Mouse (Mus musculus): ENCODE measurements around the gene Akt1. TPM values are rescaled to one million over a fixed set of nuclear protein-coding genes. Genes with fewer than 3 reads are reported as not detected.

Gene Akt1
- 139 and 169 TPM in 2 replicates for polyA plus RNA-seq (2015; fragmentation: Nextera tagmentation; extraction: Ambion mirVana)

DNA sequence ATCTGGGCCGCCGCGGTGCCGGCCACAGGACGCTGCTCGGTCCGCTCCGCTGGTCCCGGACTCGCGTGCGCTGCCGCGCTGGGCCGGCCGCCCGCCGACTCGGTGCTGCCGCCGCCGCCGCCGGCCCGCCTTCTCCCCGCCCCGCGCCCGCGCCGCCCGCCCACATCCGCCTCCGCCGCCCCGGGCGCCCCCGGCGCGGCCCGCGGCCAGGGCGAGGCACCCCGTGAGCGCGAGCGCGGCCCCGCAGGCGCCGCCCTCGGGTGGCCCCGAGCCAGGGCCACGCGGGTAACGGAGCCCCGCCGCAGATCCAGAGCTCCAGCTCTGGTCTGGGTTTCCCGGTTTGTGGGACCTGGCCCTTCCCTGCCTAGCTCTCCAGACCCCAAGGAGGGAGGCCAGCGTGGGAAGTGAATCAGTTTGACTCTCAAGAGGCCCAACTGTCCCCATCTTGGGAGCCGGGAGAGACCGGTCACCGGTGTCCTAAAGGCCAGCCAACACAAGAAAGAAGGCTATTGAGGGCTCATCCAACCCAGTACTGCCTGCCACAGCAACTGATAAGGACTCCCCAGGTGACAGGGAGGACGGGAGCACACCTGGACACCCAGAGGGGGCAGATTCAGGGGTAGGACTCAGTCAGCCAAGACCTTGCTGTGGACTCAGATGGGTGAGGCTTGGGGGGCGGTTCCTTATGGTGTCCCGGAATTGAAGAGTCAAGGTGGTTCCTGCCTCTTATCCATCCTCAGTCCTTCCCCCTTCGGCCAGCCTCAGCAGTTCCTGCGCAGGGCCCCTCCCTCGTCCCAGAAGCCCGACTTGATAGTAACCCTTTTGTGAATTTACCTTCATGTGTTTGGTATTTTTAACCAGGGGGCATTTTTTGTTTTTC lies at the start of gene Akt1:
TSS of gene Akt1 (minus strand) at position 753 of the 880 bp plus-strand sequence.
- peak within 1 kb of the TSS; percentile 99 for H3K9ac ChIP-seq
- H3K4me3 ChIP-seq = peak within 1 kb of the TSS; percentile 95
- peak; percentile 47 for ATAC-seq (replicated peaks; ENCODE audit: insufficient number of reproducible peaks, insufficient read depth, low FRiP score, low read depth)
- H3K27ac ChIP-seq = peak within 1 kb of the TSS; percentile 98
- H3K27me3 ChIP-seq = peaks cover under 1% of the 10 kb centered on the region; the same call in 1 of the 2 replicates
- H3K9me3 ChIP-seq (replicated peaks) = no peaks in the 10 kb centered on the region
- WGBS = 2% methylated on average over 47 of the region's 70 CpGs
- peak within 1 kb of the TSS; percentile 91 for H3K4me2 ChIP-seq
- H3K36me3 ChIP-seq = peaks cover 18% of the 10 kb centered on the region
- H3K4me1 ChIP-seq (replicated peaks) = peaks cover 72% of the 10 kb centered on the region

GRCm38 (mm10) chr12:112724077-112724805 lies 49.6 kb upstream of the Akt1 start:
- Histone ChIP-seq H3K27me3 (peaks cover 17% of the 10 kb centered on the region), H3K27ac (no peak overlapping the region), H3K4me1 (replicated peaks) (peaks cover 27% of the 10 kb centered on the region), H3K4me3 (no peak overlapping the region), H3K9ac (no peak overlapping the region), H3K4me2 (no peak overlapping the region), H3K36me3 (no peaks in the 10 kb centered on the region), H3K9me3 (replicated peaks) (no peaks in the 10 kb centered on the region)
- no peak for ATAC-seq (replicated peaks; ENCODE audit: insufficient number of reproducible peaks, insufficient read depth, low FRiP score, low read depth)
- 77% methylated on average over 11 of the region's 11 CpGs for WGBS

DNA sequence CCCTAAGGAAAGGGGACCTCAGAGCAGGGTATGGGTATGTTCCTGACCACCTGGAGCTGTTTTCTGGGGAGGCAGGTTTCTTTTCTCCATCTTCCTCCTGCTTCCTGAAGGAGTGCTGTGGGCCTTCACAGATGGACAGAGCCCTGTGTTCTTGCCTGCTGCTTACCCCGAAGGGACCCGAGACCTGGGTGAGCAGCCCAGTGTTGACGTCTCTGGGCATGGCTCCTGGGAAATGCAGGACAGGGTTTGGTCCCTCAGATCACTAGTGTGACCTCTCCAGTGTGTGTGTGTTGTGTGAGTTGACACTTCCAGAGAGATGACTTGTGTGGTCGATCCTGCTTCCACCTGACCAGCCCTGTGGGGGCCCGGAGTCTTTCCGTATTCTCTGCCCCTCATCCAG lies 48.8 kb upstream of the Akt1 start:
- H3K27me3 ChIP-seq = peaks cover 17% of the 10 kb centered on the region
- peak overlapping the region; percentile 99 for H3K4me2 ChIP-seq
- H3K36me3 ChIP-seq = no peaks in the 10 kb centered on the region
- H3K27ac ChIP-seq = no peak overlapping the region
- ATAC-seq (replicated peaks; ENCODE audit: insufficient number of reproducible peaks, insufficient read depth, low FRiP score, low read depth) = no peak
- WGBS = 92% methylated on average over 6 of the region's 6 CpGs
- H3K9me3 ChIP-seq (replicated peaks) = no peaks in the 10 kb centered on the region
- H3K9ac ChIP-seq = no peak overlapping the region
- no peak overlapping the region for H3K4me3 ChIP-seq
- H3K4me1 ChIP-seq (replicated peaks) = peaks cover 27% of the 10 kb centered on the region

DNA sequence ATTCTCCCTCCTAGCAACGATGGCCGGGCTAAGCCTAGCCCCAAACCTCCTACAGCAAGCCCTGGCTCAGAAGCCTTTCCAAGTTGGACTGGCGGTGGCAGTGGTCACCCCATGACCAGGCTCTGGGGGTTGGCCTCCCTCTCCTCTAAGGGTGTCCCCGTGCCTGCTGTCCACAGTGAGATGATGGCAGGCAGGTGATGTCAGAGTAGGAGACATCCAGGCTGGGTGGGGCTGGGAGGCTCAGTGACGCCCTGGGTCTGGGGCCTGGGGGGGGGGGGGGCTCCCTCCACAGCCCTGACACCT lies 48.3 kb upstream of the Akt1 start:
- no peak for ATAC-seq (replicated peaks; ENCODE audit: insufficient number of reproducible peaks, insufficient read depth, low FRiP score, low read depth)
- Histone ChIP-seq H3K4me1 (replicated peaks) (peaks cover 27% of the 10 kb centered on the region), H3K36me3 (no peaks in the 10 kb centered on the region), H3K4me3 (peak overlapping the region; percentile 84), H3K27ac (no peak overlapping the region), H3K27me3 (peaks cover 17% of the 10 kb centered on the region), H3K9me3 (replicated peaks) (no peaks in the 10 kb centered on the region), H3K4me2 (peak overlapping the region; percentile 99), H3K9ac (peak overlapping the region; percentile 81; the same call in 1 of the 2 replicates)
- WGBS = 21% methylated on average over 5 of the region's 5 CpGs

- peak overlapping the region; percentile 84 for H3K4me3 ChIP-seq
- H3K36me3 ChIP-seq = no peaks in the 10 kb centered on the region
- peaks cover 27% of the 10 kb centered on the region for H3K4me1 ChIP-seq (replicated peaks)
- H3K4me2 ChIP-seq = peak overlapping the region; percentile 99
- peak; percentile 57 for ATAC-seq (replicated peaks; ENCODE audit: insufficient number of reproducible peaks, insufficient read depth, low FRiP score, low read depth)
- peak overlapping the region; percentile 81 for H3K9ac ChIP-seq
- under 1% methylated on average over 69 of the region's 75 CpGs for WGBS
- peaks cover 17% of the 10 kb centered on the region for H3K27me3 ChIP-seq
- peak overlapping the region; percentile 80 for H3K27ac ChIP-seq
- H3K9me3 ChIP-seq (replicated peaks) = no peaks in the 10 kb centered on the region
Observed at GRCm38 (mm10) chr12:112722240-112723027, 47.8 kb upstream of the Akt1 start.

GRCm38 (mm10) chr12:112721424-112722239 lies 46.9 kb upstream of the Akt1 start:
- H3K9me3 ChIP-seq (replicated peaks) = no peaks in the 10 kb centered on the region
- WGBS = 4% methylated on average over 58 of the region's 69 CpGs
- H3K4me3 ChIP-seq = peak overlapping the region; percentile 84
- H3K27ac ChIP-seq = peak overlapping the region; percentile 80
- H3K4me1 ChIP-seq (replicated peaks) = peaks cover 27% of the 10 kb centered on the region
- H3K27me3 ChIP-seq = peaks cover 17% of the 10 kb centered on the region
- ATAC-seq (replicated peaks; ENCODE audit: insufficient number of reproducible peaks, insufficient read depth, low FRiP score, low read depth) = peak; percentile 51
- peak overlapping the region; percentile 99 for H3K4me2 ChIP-seq
- no peaks in the 10 kb centered on the region for H3K36me3 ChIP-seq
- H3K9ac ChIP-seq = peak overlapping the region; percentile 81

DNA sequence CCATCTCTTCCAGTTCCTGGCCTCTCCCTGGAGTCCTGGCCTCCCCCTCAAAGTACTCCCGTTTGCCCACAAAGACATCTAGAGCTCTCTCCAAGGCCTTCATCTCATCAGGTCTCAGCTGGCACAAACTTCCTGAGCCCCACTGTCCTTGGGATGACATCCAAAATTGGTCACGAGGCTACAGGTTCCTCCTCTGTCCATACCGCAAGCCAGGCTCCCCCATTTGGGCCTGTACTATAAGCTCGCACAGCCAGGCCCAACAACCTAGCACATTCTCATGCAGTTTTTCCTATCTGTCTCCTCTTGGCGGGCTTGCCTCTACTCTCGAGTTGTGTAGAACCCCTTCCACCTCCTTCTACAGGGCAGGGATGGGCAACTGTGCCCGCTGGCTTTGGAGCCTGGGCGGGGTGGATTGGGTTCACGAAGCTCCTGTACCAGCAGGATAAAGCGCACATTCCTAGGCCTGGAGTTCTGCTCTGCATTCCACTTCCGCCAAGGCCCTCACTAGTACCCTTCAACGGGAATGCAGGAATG lies 46.3 kb upstream of the Akt1 start:
- Histone ChIP-seq H3K36me3 (no peaks in the 10 kb centered on the region), H3K9me3 (replicated peaks) (no peaks in the 10 kb centered on the region), H3K27me3 (peaks cover 17% of the 10 kb centered on the region), H3K4me2 (peak overlapping the region; percentile 99), H3K4me1 (replicated peaks) (peaks cover 27% of the 10 kb centered on the region), H3K9ac (peak overlapping the region; percentile 81; the same call in 1 of the 2 replicates), H3K4me3 (peak overlapping the region; percentile 84), H3K27ac (peak overlapping the region; percentile 80)
- WGBS = 42% methylated on average over 12 of the region's 12 CpGs
- ATAC-seq (replicated peaks; ENCODE audit: insufficient number of reproducible peaks, insufficient read depth, low FRiP score, low read depth) = no peak

GRCm38 (mm10) chr12:112720216-112720615 lies 45.5 kb upstream of the Akt1 start, which contains the start of gene Cep170b:
Gene Cep170b (plus strand): TSS chr12:112720455.
- no peaks in the 10 kb centered on the region for H3K36me3 ChIP-seq
- H3K4me1 ChIP-seq (replicated peaks) = peaks cover 27% of the 10 kb centered on the region
- H3K9me3 ChIP-seq (replicated peaks) = no peaks in the 10 kb centered on the region
- H3K27me3 ChIP-seq = peaks cover 17% of the 10 kb centered on the region
- peak within 1 kb of the TSS; percentile 80 for H3K27ac ChIP-seq
- H3K4me2 ChIP-seq = peak within 1 kb of the TSS; percentile 99
- H3K4me3 ChIP-seq = peak within 1 kb of the TSS; percentile 84
- H3K9ac ChIP-seq = peak within 1 kb of the TSS; percentile 81; the same call in 1 of the 2 replicates
- ATAC-seq (replicated peaks; ENCODE audit: insufficient number of reproducible peaks, insufficient read depth, low FRiP score, low read depth) = no peak
- WGBS = 69% methylated on average over 6 of the region's 6 CpGs

DNA sequence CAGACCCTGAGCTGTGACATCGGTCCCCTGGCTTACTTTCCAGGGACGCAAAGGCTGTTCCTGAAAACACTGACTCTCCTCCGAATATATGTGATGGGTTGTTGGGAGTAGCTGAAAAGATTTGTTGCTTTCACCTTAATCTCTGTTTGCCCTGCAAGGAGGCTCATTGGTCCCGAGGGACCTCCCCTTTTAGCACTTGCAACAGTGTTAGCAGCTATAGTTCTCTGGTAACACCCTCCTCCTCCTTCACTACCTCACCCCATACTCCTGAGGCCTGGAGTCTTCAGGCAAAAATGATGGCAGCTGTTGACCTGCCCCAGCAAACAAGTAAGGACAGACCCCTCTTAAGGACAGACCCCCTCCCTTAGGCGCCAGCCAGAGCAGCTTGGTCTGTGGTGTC lies 44.3 kb upstream of the Akt1 start:
- no peak overlapping the region for H3K4me2 ChIP-seq
- H3K27ac ChIP-seq = no peak overlapping the region
- no peak overlapping the region for H3K4me3 ChIP-seq
- H3K36me3 ChIP-seq = no peaks in the 10 kb centered on the region
- no peak for ATAC-seq (replicated peaks; ENCODE audit: insufficient number of reproducible peaks, insufficient read depth, low FRiP score, low read depth)
- 50% methylated on average over 5 of the region's 5 CpGs for WGBS
- no peaks in the 10 kb centered on the region for H3K9me3 ChIP-seq (replicated peaks)
- no peak overlapping the region for H3K9ac ChIP-seq
- H3K27me3 ChIP-seq = peaks cover 17% of the 10 kb centered on the region
- H3K4me1 ChIP-seq (replicated peaks) = peaks cover 27% of the 10 kb centered on the region

DNA sequence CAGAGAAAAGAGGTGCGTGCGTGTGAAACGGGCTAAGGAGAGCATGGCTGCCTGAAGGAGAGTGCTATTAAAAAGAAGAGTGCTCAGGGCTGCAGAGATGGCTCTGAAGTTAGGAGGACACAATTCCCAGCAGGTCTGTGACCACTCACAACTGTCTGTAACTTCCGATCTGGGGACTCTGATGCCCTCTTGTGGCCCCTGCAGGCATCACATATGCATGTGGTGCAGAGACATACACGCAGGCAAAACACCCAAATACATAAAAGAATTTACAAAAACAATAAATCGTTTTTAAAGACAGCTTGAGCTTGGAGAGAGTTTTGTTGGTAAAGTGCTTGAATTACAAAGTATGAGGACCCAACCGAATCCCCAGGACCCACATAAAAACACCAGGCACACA lies 42.5 kb upstream of the Akt1 start:
- Histone ChIP-seq H3K4me2 (no peak overlapping the region), H3K9ac (no peak overlapping the region), H3K27me3 (peaks cover 10% of the 10 kb centered on the region), H3K36me3 (no peaks in the 10 kb centered on the region), H3K4me1 (replicated peaks) (peaks cover 12% of the 10 kb centered on the region), H3K4me3 (no peak overlapping the region), H3K9me3 (replicated peaks) (no peaks in the 10 kb centered on the region), H3K27ac (no peak overlapping the region)
- 35% methylated on average over 7 of the region's 7 CpGs for WGBS
- no peak for ATAC-seq (replicated peaks; ENCODE audit: insufficient number of reproducible peaks, insufficient read depth, low FRiP score, low read depth)
